Mouse (Mus musculus) heart, embryonic 16.5 days (tissue): ENCODE results near the gene Tnfrsf12a. TPM values are rescaled to one million over a fixed set of nuclear protein-coding genes. Genes with fewer than 3 reads are reported as not detected.

Source experiments
- ATAC-seq: fragments of 200-750 bp; cut with Nextera tagmentation; replicated peaks from 2 replicates; pipeline ENCODE4 v1.8.0; 2017; ENCODE audit warnings: moderate number of reproducible peaks; ENCODE audit not compliant: insufficient read depth, low FRiP score; ENCODE audit errors: extremely low read depth
- H3K27ac ChIP-seq: fragments of 300-500 bp; sonication (generic); 2 replicates; pipeline ENCODE4 v1.5.1; 2014; ENCODE audit warnings: mild to moderate bottlenecking, low read length, control low read depth, moderate library complexity
- H3K27me3 ChIP-seq: fragments of 300-500 bp; sonication (generic); 2 replicates; pipeline ENCODE4 v1.6.1; 2014; ENCODE audit warnings: low read length, mixed read lengths; ENCODE audit not compliant: control insufficient read depth, insufficient read depth
- H3K36me3 ChIP-seq: fragments of 300-500 bp; sonication (generic); 2 replicates; pipeline ENCODE4 v1.6.1; 2014; ENCODE audit not compliant: control insufficient read depth, insufficient read depth
- H3K4me1 ChIP-seq: fragments of 300-500 bp; sonication (generic); 2 replicates; pipeline ENCODE4 v1.6.1; 2014; ENCODE audit warnings: low read length, mixed read lengths; ENCODE audit not compliant: control insufficient read depth, insufficient read depth
- H3K4me2 ChIP-seq: fragments of 300-500 bp; sonication (generic); 2 replicates; pipeline ENCODE4 v1.6.1; 2014; ENCODE audit warnings: low read depth, mild to moderate bottlenecking, control low read depth, low read length
- H3K4me3 ChIP-seq: fragments of 300-500 bp; sonication (generic); 2 replicates; pipeline ENCODE4 v1.5.1; 2014; ENCODE audit warnings: mild to moderate bottlenecking, control low read depth, low read length
- H3K9ac ChIP-seq: fragments of 300-500 bp; sonication (generic); 2 replicates; pipeline ENCODE4 v1.6.1; 2014; ENCODE audit warnings: low read length, control low read depth
- H3K9me3 ChIP-seq: fragments of 300-500 bp; sonication (generic); replicated peaks from 2 replicates; pipeline ENCODE4 v1.6.1; 2016; ENCODE audit warnings: low read length; ENCODE audit not compliant: control insufficient read depth
- WGBS: fragments of 180-500 bp; shearing (Covaris S2); extraction: QIAGEN DNeasy Blood & Tissue Kit; methylation state at CpG from one replicate; pipeline ENCODE4 v1.1.7; 2014; 5-methylcytosine and 5-hydroxymethylcytosine counted together
- polyA plus RNA-seq: library from polyadenylated mRNA; unstranded; fragments of >200 nt; fragmentation: Nextera tagmentation; extraction: Ambion mirVana; gene quantifications from 2 replicates; pipeline ENCODE4 v1.2.1, GENCODE M21; 2015

Gene Tnfrsf12a
- polyA plus RNA-seq, 1 experiment from 2014 or later = 100 TPM

DNA sequence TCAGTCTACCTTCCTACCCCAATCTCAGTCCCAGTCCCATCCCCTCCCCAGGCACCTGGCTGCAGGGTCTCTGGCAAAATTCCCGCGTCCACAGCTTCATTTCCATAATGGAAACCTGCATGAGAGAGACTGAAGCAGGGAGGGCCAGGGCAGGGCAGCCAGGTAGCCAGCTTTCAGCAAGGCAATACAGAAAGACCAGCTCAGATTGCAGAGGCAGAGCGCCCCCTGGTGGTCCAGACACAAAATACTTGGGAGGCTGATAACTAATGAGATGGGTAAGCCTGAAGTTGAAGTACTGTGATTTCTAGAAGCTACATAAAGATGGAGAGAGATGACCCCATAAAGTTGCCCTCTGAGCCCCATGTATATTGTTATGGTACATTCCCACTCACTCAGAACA is 28.9 kb upstream of the Tnfrsf12a start:
- Histone ChIP-seq H3K36me3 (no peaks in the 10 kb centered on the region), H3K9me3 (no peaks in the 10 kb centered on the region), H3K27me3 (peaks cover 11% of the 10 kb centered on the region), H3K27ac (no peak overlapping the region), H3K9ac (no peak overlapping the region), H3K4me2 (no peak overlapping the region), H3K4me1 (no peaks in the 10 kb centered on the region), H3K4me3 (no peak overlapping the region)
- 0% methylated on average over 3 of the region's 3 CpGs for WGBS
- no peak; the same call in 1 of the 2 replicates for ATAC-seq

DNA sequence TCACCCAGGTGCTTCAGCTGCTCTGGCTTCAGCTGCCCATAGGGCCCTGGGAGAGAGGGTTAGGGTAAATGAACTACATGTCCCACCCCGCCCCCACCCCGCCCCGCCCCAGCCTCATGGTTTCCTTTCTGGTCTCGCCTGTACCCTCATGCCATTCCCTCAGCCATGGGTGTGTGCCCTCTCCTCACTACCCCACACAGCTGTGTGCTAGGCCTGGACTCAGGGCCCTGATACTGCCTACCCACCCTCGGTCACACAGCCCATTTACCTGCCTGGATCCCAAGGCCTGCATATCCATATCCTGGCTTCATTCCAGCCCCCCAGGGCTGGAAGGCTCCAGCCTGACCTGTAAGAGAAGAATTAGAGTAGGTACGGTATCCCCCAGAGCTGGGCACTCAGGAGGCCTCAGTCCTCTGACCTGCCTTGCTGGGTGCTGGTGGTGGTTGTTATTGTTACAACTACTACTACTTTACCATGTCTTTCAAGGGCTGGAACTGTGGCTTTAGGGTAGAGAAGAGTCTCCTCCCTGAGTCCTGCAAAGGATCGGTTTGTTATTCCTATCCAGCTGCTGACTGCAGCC is 28.3 kb upstream of the Tnfrsf12a start:
- Histone ChIP-seq H3K9me3 (no peaks in the 10 kb centered on the region), H3K9ac (no peak overlapping the region), H3K4me2 (no peak overlapping the region), H3K27ac (no peak overlapping the region), H3K36me3 (no peaks in the 10 kb centered on the region), H3K4me3 (no peak overlapping the region), H3K27me3 (peaks cover 16% of the 10 kb centered on the region), H3K4me1 (no peaks in the 10 kb centered on the region)
- ATAC-seq = no peak
- WGBS = 69% methylated on average over 7 of the region's 7 CpGs

DNA sequence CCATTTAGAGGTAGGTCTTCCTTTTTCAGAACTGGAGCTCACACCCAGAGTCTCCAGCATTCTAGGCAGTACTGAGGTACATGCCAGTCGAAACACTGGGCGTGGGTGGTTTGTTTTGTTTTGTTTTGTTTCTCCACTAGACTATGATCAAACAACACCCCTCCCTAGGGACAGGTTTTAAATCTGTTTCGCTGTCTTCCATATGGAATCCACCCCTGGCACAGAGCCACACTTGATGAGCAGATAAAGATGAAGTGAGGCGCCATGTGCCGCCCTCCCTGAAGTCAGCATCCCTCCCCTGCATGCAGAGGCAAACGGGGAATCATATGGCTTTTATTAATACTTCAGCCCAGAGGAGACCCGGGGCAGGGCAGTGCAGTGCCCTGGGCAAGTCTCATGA is 27.5 kb upstream of the Tnfrsf12a start:
- Histone ChIP-seq H3K36me3 (no peaks in the 10 kb centered on the region), H3K27ac (no peak overlapping the region), H3K9ac (no peak overlapping the region), H3K27me3 (peaks cover 16% of the 10 kb centered on the region), H3K4me1 (0 out of 2 replicates have a peak, but pooled peaks cover 3% of the 10 kb centered on the region), H3K4me2 (no peak overlapping the region), H3K9me3 (no peaks in the 10 kb centered on the region), H3K4me3 (no peak overlapping the region)
- WGBS = 53% methylated on average over 7 of the region's 7 CpGs
- no peak for ATAC-seq

DNA sequence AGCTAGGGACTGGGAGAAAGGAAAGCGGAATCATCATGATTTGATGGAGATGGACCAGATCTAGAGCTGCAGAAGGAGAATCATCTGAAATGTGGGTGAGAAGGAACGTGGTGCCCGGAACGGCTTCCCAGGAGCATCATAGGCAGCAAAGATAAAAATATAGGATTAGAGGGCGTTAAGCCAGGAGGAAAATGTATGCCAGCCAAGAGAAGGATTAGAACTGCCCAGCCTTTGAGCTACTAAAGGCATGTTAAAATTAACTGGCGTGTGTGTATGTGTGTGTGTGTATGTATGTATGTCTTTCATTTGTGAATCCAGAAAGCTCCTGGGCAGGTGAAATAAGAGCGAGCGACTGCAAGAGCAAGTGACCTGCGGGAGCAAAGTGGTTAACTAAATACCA is 26.0 kb upstream of the Tnfrsf12a start:
- Histone ChIP-seq H3K27ac (no peak overlapping the region), H3K36me3 (no peaks in the 10 kb centered on the region), H3K4me1 (peaks cover 8% of the 10 kb centered on the region; the same call in 1 of the 2 replicates), H3K4me3 (no peak overlapping the region), H3K4me2 (no peak overlapping the region), H3K9me3 (no peaks in the 10 kb centered on the region), H3K27me3 (peaks cover 25% of the 10 kb centered on the region), H3K9ac (no peak overlapping the region)
- 76% methylated on average over 9 of the region's 9 CpGs for WGBS
- ATAC-seq = no peak

DNA sequence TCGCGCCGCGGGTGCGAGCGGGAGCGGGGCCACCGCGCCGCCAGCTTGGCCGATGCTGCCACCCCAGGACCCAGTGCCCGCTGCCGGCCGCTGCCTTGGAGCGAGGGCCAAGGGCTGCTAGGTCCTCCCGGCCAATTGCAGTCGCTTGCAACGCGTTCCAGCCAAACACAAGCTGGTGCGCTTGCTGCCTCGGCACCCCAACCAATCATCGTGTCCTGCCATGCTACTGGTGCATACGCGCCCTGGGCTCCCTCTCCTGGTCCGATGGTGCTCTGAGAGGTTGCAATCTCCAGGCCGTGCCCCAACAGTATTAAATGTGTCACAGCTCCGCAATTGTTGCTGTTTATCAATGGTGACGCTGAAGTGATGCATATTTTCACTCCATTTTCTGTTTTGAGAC is 22.8 kb upstream of the Tnfrsf12a start:
- Histone ChIP-seq H3K27me3 (peaks cover 28% of the 10 kb centered on the region), H3K36me3 (no peaks in the 10 kb centered on the region)

DNA sequence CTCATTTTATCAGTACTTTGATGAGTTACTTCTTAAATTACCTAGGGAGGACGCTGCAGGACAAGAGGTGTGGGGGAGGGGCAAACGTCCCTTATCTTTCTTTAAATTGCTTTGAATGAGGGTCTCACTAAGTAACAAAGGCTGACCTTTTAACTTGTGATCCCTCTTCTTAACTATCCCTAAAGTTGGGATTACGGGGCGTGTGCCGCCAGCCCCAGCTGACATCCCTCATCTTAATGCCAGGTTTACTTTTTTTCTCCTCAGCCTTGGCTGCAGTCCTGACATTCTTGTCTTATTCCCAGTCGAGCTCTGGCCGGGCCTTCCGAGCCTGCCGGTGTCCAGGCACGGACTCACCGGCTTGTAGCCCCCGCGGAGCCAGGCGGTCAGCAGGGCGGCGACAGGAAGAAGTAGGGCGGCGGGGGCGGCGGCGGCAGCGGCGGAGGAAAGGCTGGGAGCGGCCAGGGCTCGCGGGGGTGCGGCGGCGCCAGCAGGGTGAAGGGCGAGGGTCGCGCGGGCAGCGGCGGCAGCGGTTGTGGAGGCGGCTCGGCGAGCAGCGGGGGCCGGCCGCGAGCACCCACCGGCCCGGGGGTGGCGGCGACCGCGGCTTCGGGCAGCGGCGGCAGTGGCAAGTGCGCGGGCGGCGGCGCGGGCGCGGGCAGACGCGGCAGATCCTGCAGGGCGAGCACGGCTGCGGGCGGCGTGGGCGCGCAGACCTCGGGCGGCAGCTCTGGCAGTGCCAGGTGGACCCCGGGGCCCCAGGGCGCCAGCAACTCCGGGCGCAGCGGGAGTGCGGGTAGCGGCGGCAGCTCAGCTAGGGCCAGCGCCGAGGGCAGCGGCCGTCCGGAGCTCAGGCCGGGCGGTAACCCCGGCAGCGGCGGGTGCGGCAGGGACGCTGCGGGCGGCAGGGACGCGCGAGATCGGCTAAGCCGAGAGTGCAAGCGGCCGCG is 22.1 kb upstream of the Tnfrsf12a start:
- Histone ChIP-seq H3K4me3 (peak overlapping the region; percentile 70), H3K27ac (no peak overlapping the region), H3K4me2 (peak overlapping the region; percentile 100), H3K9ac (peak overlapping the region; percentile 72), H3K4me1 (peaks cover 8% of the 10 kb centered on the region; the same call in 1 of the 2 replicates), H3K9me3 (no peaks in the 10 kb centered on the region), H3K36me3 (no peaks in the 10 kb centered on the region), H3K27me3 (peaks cover 25% of the 10 kb centered on the region)
- 0 out of 2 replicates have a peak, but pooled peaks have one; percentile 4 for ATAC-seq
- WGBS = under 1% methylated on average over 77 of the region's 101 CpGs

More for the DNA sequence above, 22.8 kb upstream of the Tnfrsf12a start:
- peak overlapping the region; percentile 70 for H3K4me3 ChIP-seq
- H3K4me1 ChIP-seq = peaks cover 8% of the 10 kb centered on the region; the same call in 1 of the 2 replicates
- H3K4me2 ChIP-seq = peak overlapping the region; percentile 100
- peak overlapping the region; percentile 72 for H3K9ac ChIP-seq
- H3K27ac ChIP-seq = no peak overlapping the region
- WGBS = 1% methylated on average over 28 of the region's 28 CpGs
- no peaks in the 10 kb centered on the region for H3K9me3 ChIP-seq
- peak; percentile 97 for ATAC-seq

DNA sequence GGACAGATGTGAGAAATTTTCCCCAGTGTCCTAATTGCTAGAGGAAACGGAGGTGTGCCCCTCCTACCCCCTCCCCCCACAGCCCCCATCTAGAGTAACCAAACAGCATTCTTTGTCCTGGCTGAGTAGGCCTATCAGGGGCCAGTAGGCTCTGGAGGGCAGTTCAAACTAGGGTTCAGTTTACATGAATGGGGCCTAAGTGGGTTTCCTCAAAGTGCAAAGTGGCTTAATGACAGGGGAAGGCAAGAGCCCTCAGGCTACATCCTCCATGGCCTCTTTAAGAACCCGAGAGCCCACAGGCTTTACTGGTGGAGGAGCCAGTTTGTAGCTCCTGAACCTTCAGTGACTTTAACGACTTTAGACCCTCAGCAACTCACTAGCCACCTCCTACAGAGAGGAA is 18.5 kb upstream of the Tnfrsf12a start:
- 28% methylated on average over 3 of the region's 3 CpGs for WGBS
- Histone ChIP-seq H3K4me1 (peaks cover 8% of the 10 kb centered on the region; the same call in 1 of the 2 replicates), H3K27me3 (peaks cover 23% of the 10 kb centered on the region), H3K9ac (no peak overlapping the region), H3K9me3 (no peaks in the 10 kb centered on the region), H3K36me3 (no peaks in the 10 kb centered on the region), H3K27ac (no peak overlapping the region), H3K4me2 (no peak overlapping the region), H3K4me3 (no peak overlapping the region)
- ATAC-seq = no peak

DNA sequence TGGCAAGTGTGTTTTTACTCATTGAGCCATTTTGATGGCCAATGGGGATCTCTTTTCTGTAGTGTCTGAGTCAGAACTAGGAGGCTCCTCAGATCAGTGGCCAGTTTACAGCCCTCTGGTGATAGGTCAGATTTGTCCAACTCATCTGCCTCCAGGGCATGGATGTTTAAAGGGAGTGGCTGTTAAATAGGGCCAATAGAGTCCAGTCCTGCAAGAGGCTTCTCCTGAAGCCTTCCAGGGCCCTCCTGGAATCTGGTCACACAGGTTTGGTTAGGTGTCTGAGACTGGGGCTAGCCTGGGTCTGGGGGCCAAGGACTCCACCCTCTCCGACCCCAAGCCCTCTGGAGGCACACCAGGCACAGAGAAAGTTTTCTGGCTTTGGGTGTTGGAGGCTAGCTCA is 17.2 kb upstream of the Tnfrsf12a start:
- H3K4me2 ChIP-seq = no peak overlapping the region
- H3K9me3 ChIP-seq = no peaks in the 10 kb centered on the region
- no peak overlapping the region for H3K27ac ChIP-seq
- peaks cover 5% of the 10 kb centered on the region; the same call in 1 of the 2 replicates for H3K4me1 ChIP-seq
- H3K36me3 ChIP-seq = no peaks in the 10 kb centered on the region
- H3K4me3 ChIP-seq = no peak overlapping the region
- H3K27me3 ChIP-seq = peaks cover 21% of the 10 kb centered on the region
- H3K9ac ChIP-seq = no peak overlapping the region
- no peak for ATAC-seq
- 33% methylated on average over 1 of the region's 1 CpGs for WGBS
